Mouse (Mus musculus): ENCODE measurements around the gene Ibtk.

DNA sequence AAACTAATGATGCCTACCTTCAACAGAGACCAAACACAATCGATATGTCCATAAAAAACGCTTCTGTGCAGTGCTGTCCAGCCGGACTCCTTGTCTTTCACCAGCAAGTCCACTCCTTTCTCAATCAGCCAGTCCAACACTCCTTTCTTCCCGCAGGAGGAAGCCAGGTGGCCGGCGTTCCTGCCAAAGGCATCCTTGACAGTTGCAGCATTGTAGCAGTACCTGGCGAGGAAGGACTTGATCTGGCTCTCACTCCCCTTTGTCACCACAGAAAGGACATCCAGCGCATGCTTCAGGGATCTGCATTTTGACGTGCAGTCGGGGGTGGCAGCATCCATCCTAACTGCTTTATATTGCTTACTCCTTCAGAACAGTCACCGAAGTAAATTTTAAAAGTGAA is 5.8 kb downstream of the Ibtk start:
- TF ChIP-seq CTCF (conservative IDR thresholded peaks at IDR 0.05; ENCODE audit: insufficient read depth, insufficient read length, low read depth, low read length) (no peak), POLR2A (IDR thresholded peaks at IDR 0.05; ENCODE audit: low read depth, low read length) (no peak)
